In genomic region chr1:161736848-161737247, GRCm38 (mm10) we compare ENCODE assay signal across 8 mouse cellular contexts. TPM values are rescaled to one million over a fixed set of nuclear protein-coding genes. Genes with fewer than 3 reads are reported as not detected.
DNase-seq lines count a peak whose midpoint lies in the region; ATAC-seq lines count a peak whose summit lies in the region.

No protein-coding gene starts in this region.

- DNase-seq in cerebellum, adult 9-10 months: peak; percentile 18
- peak; percentile 27 to 37 for DNase-seq in left cerebral cortex, postnatal 25 days (ENCODE audit: low spot score in 2 of 2)
- DNase-seq in left cerebral cortex, adult 11 months (ENCODE audit: low spot score): no peak
- peak; percentile 5 for DNase-seq in neural tube, embryonic 10.5 days (ENCODE audit: extremely low spot score, low spot score)
- DNase-seq in thymus, postnatal 4 days: no peak
- DNase-seq in urinary bladder, postnatal 10 days (ENCODE audit: low spot score): no peak

- intact Hi-C loops in left cerebral cortex, postnatal 25 days (cut with DNase I): loop anchor here (2.0 to 10.0 kb wide), 2 partner anchors 338 to 522 kb away; no protein-coding TSS in a partner anchor

- ATAC-seq in cerebellum, adult (ENCODE audit: insufficient number of reproducible peaks, low FRiP score, low TSS enrichment): no peak
- ATAC-seq in erythroid progenitor cell, adult 5-6 weeks (replicated peaks; ENCODE audit: low FRiP score, poor library complexity, severe bottlenecking): 0 out of 2 replicates have a peak, but pooled peaks have one; percentile 60

RNA-seq across cellular contexts. Expression of gene Fasl, which starts 51.4 kb away (rescaled TPM):
- not detected for total RNA-seq in left cerebral cortex, postnatal 25 days (2021)
- total RNA-seq in erythroid progenitor cell, adult 5-6 weeks (2015; ENCODE audit: low replicate concordance): 3.2 TPM in 1 of 2 replicates, not detected in the other
- total RNA-seq in erythroid progenitor cell, adult 5-6 weeks (2017; ENCODE audit: low replicate concordance): not detected in 2 replicates

Comparison
In these comparisons a context has a peak if more than half of its experiments do, and no peak if none do; other contexts are left out.
1. DNase-seq: peak in cerebellum, adult 9-10 months (single experiment), left cerebral cortex, postnatal 25 days (2 of 2) and neural tube, embryonic 10.5 days (single experiment); none in left cerebral cortex, adult 11 months (single experiment), thymus, postnatal 4 days (single experiment) and urinary bladder, postnatal 10 days (single experiment).